Mouse (Mus musculus) lung, postnatal 0 days (tissue): ENCODE measurements at regions not wholly inside any gene's neighbourhood (a gene's known extent, or its start where the extent isn't known, plus 50 kb on each side); places are given as distances from the start of the nearest gene placed in this dataset.

Experiments used
- CTCF ChIP-seq: IDR thresholded peaks from 2 replicates; pipeline ENCODE4 v1.5.1; 2016; ENCODE audit warnings: antibody characterized with exemption, mild to moderate bottlenecking
- EP300 ChIP-seq: IDR thresholded peaks from 2 replicates; pipeline ENCODE4 v1.6.1; 2016; ENCODE audit warnings: antibody characterized with exemption, mild to moderate bottlenecking, control low read depth

DNA sequence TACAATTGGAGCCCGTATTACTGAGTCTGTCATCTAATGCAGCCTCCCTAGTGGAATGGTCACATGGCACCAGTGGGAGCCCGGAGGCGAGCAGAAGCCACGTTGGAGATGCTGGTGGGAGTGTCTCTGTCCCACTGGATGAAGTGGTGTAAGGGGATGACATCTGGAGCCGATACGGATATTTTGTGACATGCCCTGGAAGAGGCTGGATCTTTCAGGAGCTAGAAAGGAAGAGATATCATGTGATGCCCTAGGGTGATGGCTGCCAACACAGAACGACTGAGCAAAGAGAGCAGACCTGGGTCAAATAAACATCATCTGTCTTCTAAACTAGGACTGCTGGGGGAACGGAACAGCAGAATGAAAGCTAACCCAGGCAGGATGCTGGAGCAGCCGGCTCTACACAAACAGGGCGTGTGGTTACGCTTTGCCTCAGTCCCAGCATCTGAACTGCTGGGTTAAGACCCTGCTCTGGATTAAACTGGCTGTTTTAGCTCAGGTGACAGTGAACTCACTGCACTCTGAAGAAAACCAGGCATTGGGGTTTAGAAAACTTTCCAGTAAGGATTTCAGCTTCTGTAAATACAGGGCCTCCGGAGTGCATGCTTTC is 111.7 kb upstream of the Smim15 start:
- TF ChIP-seq CTCF (no peak), EP300 (no peak)
